Mouse (Mus musculus) lung, postnatal 0 days (tissue): Measurements from ENCODE around the gene Rab3gap1. TPM values are rescaled to one million over a fixed set of nuclear protein-coding genes. Genes with fewer than 3 reads are reported as not detected.

Experiments used
- ATAC-seq: fragments of 200-750 bp; cut with Nextera tagmentation; 2 replicates; pipeline ENCODE4 v1.8.0; 2017; ENCODE audit warnings: moderate library complexity
- DNase-seq: peaks from one replicate; pipeline ENCODE4 v3.0.0-alpha.2; 2016; ENCODE audit warnings: low spot score
- H3K27ac ChIP-seq: fragments of 300-500 bp; sonication (generic); 2 replicates; pipeline ENCODE4 v1.5.1; 2014; ENCODE audit warnings: antibody characterized with exemption, mild to moderate bottlenecking, low read length, mixed read lengths
- H3K27me3 ChIP-seq: fragments of 300-500 bp; sonication (generic); replicated peaks from 2 replicates; pipeline ENCODE4 v1.6.1; 2014; ENCODE audit warnings: low read length, mixed read lengths; ENCODE audit not compliant: insufficient read depth
- H3K36me3 ChIP-seq: fragments of 300-500 bp; sonication (generic); 2 replicates; pipeline ENCODE4 v1.6.1; 2014; ENCODE audit warnings: low read length, mixed read lengths; ENCODE audit not compliant: insufficient read depth
- H3K4me1 ChIP-seq: fragments of 300-500 bp; sonication (generic); 2 replicates; pipeline ENCODE4 v1.6.1; 2014; ENCODE audit warnings: antibody characterized with exemption, low read depth, low read length, mixed read lengths; ENCODE audit not compliant: insufficient read depth
- H3K4me2 ChIP-seq: fragments of 300-500 bp; sonication (generic); replicated peaks from 2 replicates; pipeline ENCODE4 v1.6.1; 2014; ENCODE audit warnings: low read depth, mild to moderate bottlenecking, low read length, moderate library complexity, mixed read lengths
- H3K4me3 ChIP-seq: fragments of 300-500 bp; sonication (generic); 2 replicates; pipeline ENCODE4 v1.5.1; 2014; ENCODE audit warnings: low read depth, low read length
- H3K9ac ChIP-seq: fragments of 300-500 bp; sonication (generic); replicated peaks from 2 replicates; pipeline ENCODE4 v1.6.1; 2014; ENCODE audit warnings: low read depth, mild to moderate bottlenecking
- H3K9me3 ChIP-seq: fragments of 300-500 bp; sonication (generic); 2 replicates; pipeline ENCODE4 v1.6.1; 2016; ENCODE audit warnings: low read length, mixed read lengths
- CTCF ChIP-seq: IDR thresholded peaks from 2 replicates; pipeline ENCODE4 v1.5.1; 2016; ENCODE audit warnings: antibody characterized with exemption, mild to moderate bottlenecking
- EP300 ChIP-seq: IDR thresholded peaks from 2 replicates; pipeline ENCODE4 v1.6.1; 2016; ENCODE audit warnings: antibody characterized with exemption, mild to moderate bottlenecking, control low read depth
- WGBS: fragments of 180-500 bp; shearing (Covaris S2); extraction: QIAGEN DNeasy Blood & Tissue Kit; methylation state at CpG from one replicate; pipeline ENCODE4 v1.1.7; 2014; 5-methylcytosine and 5-hydroxymethylcytosine counted together
- polyA plus RNA-seq: library from polyadenylated mRNA; unstranded; fragments of >200 nt; fragmentation: Nextera tagmentation; extraction: Ambion mirVana; gene quantifications from 2 replicates; pipeline ENCODE4 v1.2.1, GENCODE M21; 2015

Gene Rab3gap1
- polyA plus RNA-seq, 1 experiment from 2014 or later: 17.6 TPM

GRCm38 (mm10) chr1:127860492-127860891 lies 8.1 kb upstream of the Rab3gap1 start:
- WGBS: 92% methylated on average over 4 of the region's 4 CpGs
- no peak overlapping the region for H3K27ac ChIP-seq
- no peak overlapping the region for H3K4me2 ChIP-seq
- no peak for TF ChIP-seq CTCF
- TF ChIP-seq EP300: no peak
- no peak for ATAC-seq
- no peaks in the 10 kb centered on the region for H3K36me3 ChIP-seq
- no peak overlapping the region for H3K4me3 ChIP-seq
- H3K9me3 ChIP-seq: no peaks in the 10 kb centered on the region
- H3K27me3 ChIP-seq: no peaks in the 10 kb centered on the region
- H3K4me1 ChIP-seq: no peaks in the 10 kb centered on the region
- no peak overlapping the region for H3K9ac ChIP-seq
- no peak for DNase-seq

GRCm38 (mm10) chr1:127861900-127862299 lies 6.7 kb upstream of the Rab3gap1 start:
- ATAC-seq (no peak), DNase-seq (no peak)
- no peaks in the 10 kb centered on the region for H3K4me1 ChIP-seq
- H3K4me2 ChIP-seq: no peak overlapping the region
- TF ChIP-seq EP300 (no peak), CTCF (no peak)
- no peak overlapping the region for H3K27ac ChIP-seq
- no peaks in the 10 kb centered on the region for H3K27me3 ChIP-seq
- no peaks in the 10 kb centered on the region for H3K9me3 ChIP-seq
- 80% methylated on average over 5 of the region's 5 CpGs for WGBS
- no peak overlapping the region for H3K9ac ChIP-seq
- no peak overlapping the region for H3K4me3 ChIP-seq
- no peaks in the 10 kb centered on the region for H3K36me3 ChIP-seq

- H3K4me3 ChIP-seq: no peak overlapping the region
- H3K36me3 ChIP-seq: no peaks in the 10 kb centered on the region
- 76% methylated on average over 7 of the region's 7 CpGs for WGBS
- DNase-seq: no peak
- H3K9me3 ChIP-seq: no peaks in the 10 kb centered on the region
- no peak overlapping the region for H3K4me2 ChIP-seq
- H3K9ac ChIP-seq: no peak overlapping the region
- no peaks in the 10 kb centered on the region for H3K27me3 ChIP-seq
- TF ChIP-seq EP300 (no peak), CTCF (no peak)
- H3K4me1 ChIP-seq: no peaks in the 10 kb centered on the region
- ATAC-seq: no peak
- no peak overlapping the region for H3K27ac ChIP-seq
Measured at GRCm38 (mm10) chr1:127863806-127864205, 4.8 kb upstream of the Rab3gap1 start.

- Histone ChIP-seq H3K4me1 (no peaks in the 10 kb centered on the region; the same call in 1 of the 2 replicates), H3K9me3 (no peaks in the 10 kb centered on the region), H3K4me3 (peak overlapping the region; percentile 82), H3K36me3 (no peaks in the 10 kb centered on the region), H3K27ac (peak overlapping the region; percentile 80), H3K27me3 (no peaks in the 10 kb centered on the region), H3K4me2 (peak overlapping the region; percentile 53), H3K9ac (peak overlapping the region; percentile 71)
- TF ChIP-seq CTCF (no peak), EP300 (no peak)
- DNase-seq (no peak), ATAC-seq (no peak)
- 8% methylated on average over 8 of the region's 8 CpGs for WGBS
Measured at GRCm38 (mm10) chr1:127869276-127869675, 703 bp downstream of the Rab3gap1 start.

- WGBS: 42% methylated on average over 1 of the region's 1 CpGs
Measured at GRCm38 (mm10) chr1:127899401-127899800, 30.8 kb downstream of the Rab3gap1 start.

GRCm38 (mm10) chr1:127904774-127905385 lies 36.3 kb downstream of the Rab3gap1 start:
- Histone ChIP-seq H3K4me2 (no peak overlapping the region), H3K9me3 (no peaks in the 10 kb centered on the region), H3K27me3 (no peaks in the 10 kb centered on the region), H3K36me3 (0 out of 2 replicates have a peak, but pooled peaks cover 3% of the 10 kb centered on the region), H3K27ac (no peak overlapping the region), H3K4me3 (no peak overlapping the region), H3K9ac (no peak overlapping the region), H3K4me1 (no peaks in the 10 kb centered on the region)
- TF ChIP-seq EP300 (no peak), CTCF (no peak)
- DNase-seq: no peak
- WGBS: 84% methylated on average over 2 of the region's 2 CpGs
- no peak for ATAC-seq

More at GRCm38 (mm10) chr1:127899401-127899800, 30.8 kb downstream of the Rab3gap1 start:
- Histone ChIP-seq H3K4me1 (no peaks in the 10 kb centered on the region), H3K27me3 (no peaks in the 10 kb centered on the region), H3K9me3 (no peaks in the 10 kb centered on the region), H3K4me2 (no peak overlapping the region), H3K4me3 (no peak overlapping the region), H3K27ac (no peak overlapping the region), H3K36me3 (0 out of 2 replicates have a peak, but pooled peaks cover 3% of the 10 kb centered on the region), H3K9ac (no peak overlapping the region)
- DNase-seq: peak; percentile 5
- TF ChIP-seq EP300 (peak; percentile 64), CTCF (no peak)
- peak; percentile 32; the same call in 1 of the 2 replicates for ATAC-seq
